Mouse (Mus musculus): ENCODE results near the gene Ptgis. TPM values are rescaled to one million over a fixed set of nuclear protein-coding genes. Genes with fewer than 3 reads are reported as not detected.

The Ptgis gene
- total RNA-seq (2014; fragmentation: Nextera tagmentation) (not detected in 2 replicates), total RNA-seq (2017) (not detected in 2 replicates)

GRCm38 (mm10) chr2:167240008-167240964 lies at the start of gene Ptgis:
Gene Ptgis, minus strand, starts transcription at chr2:167240604.
- ATAC-seq (replicated peaks; ENCODE audit: low FRiP score, low TSS enrichment, poor library complexity, severe bottlenecking): no peak

- no peak for ATAC-seq (replicated peaks; ENCODE audit: low FRiP score, low TSS enrichment, poor library complexity, severe bottlenecking)
Measured at GRCm38 (mm10) chr2:167281461-167281860, 41.1 kb upstream of the Ptgis start.

GRCm38 (mm10) chr2:167280986-167281310 lies 40.5 kb upstream of the Ptgis start:
- ATAC-seq (replicated peaks; ENCODE audit: low FRiP score, low TSS enrichment, poor library complexity, severe bottlenecking): peak; percentile 53; the same call in 1 of the 2 replicates

GRCm38 (mm10) chr2:167280090-167280985 lies 39.9 kb upstream of the Ptgis start:
- peak; percentile 84 for ATAC-seq (replicated peaks; ENCODE audit: low FRiP score, low TSS enrichment, poor library complexity, severe bottlenecking)

- ATAC-seq (replicated peaks; ENCODE audit: low FRiP score, low TSS enrichment, poor library complexity, severe bottlenecking): peak; percentile 80
Measured at GRCm38 (mm10) chr2:167278751-167279526, 38.5 kb upstream of the Ptgis start.

GRCm38 (mm10) chr2:167278011-167278410 lies 37.6 kb upstream of the Ptgis start:
- ATAC-seq (replicated peaks; ENCODE audit: low FRiP score, low TSS enrichment, poor library complexity, severe bottlenecking): no peak

- ATAC-seq (replicated peaks; ENCODE audit: low FRiP score, low TSS enrichment, poor library complexity, severe bottlenecking): no peak
Measured at GRCm38 (mm10) chr2:167277026-167277425, 36.6 kb upstream of the Ptgis start.

GRCm38 (mm10) chr2:167275856-167276255 lies 35.5 kb upstream of the Ptgis start:
- ATAC-seq (replicated peaks; ENCODE audit: low FRiP score, low TSS enrichment, poor library complexity, severe bottlenecking): no peak

GRCm38 (mm10) chr2:167274713-167275465 lies 34.5 kb upstream of the Ptgis start:
- no peak for ATAC-seq (replicated peaks; ENCODE audit: low FRiP score, low TSS enrichment, poor library complexity, severe bottlenecking)

- ATAC-seq (replicated peaks; ENCODE audit: low FRiP score, low TSS enrichment, poor library complexity, severe bottlenecking): no peak
Measured at GRCm38 (mm10) chr2:167273206-167273740, 32.9 kb upstream of the Ptgis start.

GRCm38 (mm10) chr2:167272706-167273105 lies 32.3 kb upstream of the Ptgis start:
- ATAC-seq (replicated peaks; ENCODE audit: low FRiP score, low TSS enrichment, poor library complexity, severe bottlenecking): no peak

- no peak for ATAC-seq (replicated peaks; ENCODE audit: low FRiP score, low TSS enrichment, poor library complexity, severe bottlenecking)
Measured at GRCm38 (mm10) chr2:167271121-167271521, 30.7 kb upstream of the Ptgis start.

- no peak for ATAC-seq (replicated peaks; ENCODE audit: low FRiP score, low TSS enrichment, poor library complexity, severe bottlenecking)
Measured at GRCm38 (mm10) chr2:167270496-167270895, 30.1 kb upstream of the Ptgis start.

- no peak for ATAC-seq (replicated peaks; ENCODE audit: low FRiP score, low TSS enrichment, poor library complexity, severe bottlenecking)
Measured at GRCm38 (mm10) chr2:167268721-167269120, 28.3 kb upstream of the Ptgis start.

GRCm38 (mm10) chr2:167268411-167268690 lies 27.9 kb upstream of the Ptgis start:
- no peak for ATAC-seq (replicated peaks; ENCODE audit: low FRiP score, low TSS enrichment, poor library complexity, severe bottlenecking)

GRCm38 (mm10) chr2:167267531-167268410 lies 27.4 kb upstream of the Ptgis start:
- no peak for ATAC-seq (replicated peaks; ENCODE audit: low FRiP score, low TSS enrichment, poor library complexity, severe bottlenecking)

- no peak for ATAC-seq (replicated peaks; ENCODE audit: low FRiP score, low TSS enrichment, poor library complexity, severe bottlenecking)
Measured at GRCm38 (mm10) chr2:167266231-167266630, 25.8 kb upstream of the Ptgis start.

GRCm38 (mm10) chr2:167265806-167266205 lies 25.4 kb upstream of the Ptgis start:
- ATAC-seq (replicated peaks; ENCODE audit: low FRiP score, low TSS enrichment, poor library complexity, severe bottlenecking): no peak

Measured in megakaryocyte-erythroid progenitor cell, adult 5-6 weeks (primary cell).